Mouse (Mus musculus) lung, postnatal 0 days (tissue): ENCODE results near the gene Eif5.

Experiments
- CTCF ChIP-seq: IDR thresholded peaks from 2 replicates; pipeline ENCODE4 v1.5.1; 2016; ENCODE audit warnings: antibody characterized with exemption, mild to moderate bottlenecking
- EP300 ChIP-seq: IDR thresholded peaks from 2 replicates; pipeline ENCODE4 v1.6.1; 2016; ENCODE audit warnings: antibody characterized with exemption, mild to moderate bottlenecking, control low read depth

DNA sequence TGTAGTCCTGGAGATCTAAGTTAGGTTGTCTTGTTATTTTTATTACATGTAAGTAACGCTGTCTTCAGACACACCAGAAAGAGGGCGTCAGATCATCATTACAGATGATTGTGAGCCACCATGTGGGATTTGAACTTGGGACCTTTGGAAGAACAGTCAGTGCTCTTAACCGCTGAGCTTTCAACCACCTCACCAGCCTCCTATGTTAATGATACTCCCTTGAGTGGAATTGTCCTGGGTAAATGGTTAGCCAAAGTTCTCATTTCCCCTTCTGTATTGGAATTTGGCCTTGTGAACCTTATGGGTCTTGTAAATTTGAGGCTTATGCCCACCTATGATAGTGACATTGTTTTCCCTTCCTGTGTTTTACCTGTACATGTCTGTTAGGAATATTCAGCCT, 9.3 kb downstream of the Eif5 start:
- TF ChIP-seq EP300 (no peak), CTCF (no peak)
